Mouse (Mus musculus) effector memory CD4-positive, alpha-beta T cell, adult 7 months (primary cell): ENCODE data around the gene Stk40. TPM values are rescaled to one million over a fixed set of nuclear protein-coding genes. Genes with fewer than 3 reads are reported as not detected.

Source experiments
- polyA plus RNA-seq: library from polyadenylated mRNA; unstranded; fragments of 100-300 nt; shearing (Covaris generic); gene quantifications from one replicate; pipeline ENCODE4 v1.2.1, GENCODE M21; 2017

Gene Stk40
- 66.4 TPM for polyA plus RNA-seq

DNA sequence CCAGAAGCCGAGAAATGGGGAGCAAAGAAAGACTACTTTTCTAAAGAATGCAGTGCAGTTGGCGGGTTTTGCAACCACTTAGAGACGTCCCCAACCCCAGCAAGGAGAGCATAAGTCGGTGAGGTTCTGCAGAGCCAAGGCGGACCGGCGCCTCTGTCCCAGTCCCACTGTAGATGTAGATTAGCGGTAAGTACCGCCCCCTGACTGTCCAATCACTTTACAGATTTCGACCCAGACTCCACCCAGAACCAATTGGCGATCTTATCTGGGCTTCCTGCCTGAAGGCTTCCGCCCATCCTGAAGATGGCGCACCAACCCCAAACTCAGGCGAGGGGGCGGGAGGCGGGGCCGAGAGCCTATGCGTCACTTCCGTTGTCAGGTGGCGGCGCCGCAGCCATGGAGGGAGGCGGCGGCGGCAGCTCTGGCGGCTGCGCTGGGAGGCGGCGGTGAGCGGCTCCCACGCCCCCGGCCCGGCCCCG is at the start of gene Stk40:
Stk40 (plus strand) TSS at position 368 of the 479 bp plus-strand sequence.

DNA sequence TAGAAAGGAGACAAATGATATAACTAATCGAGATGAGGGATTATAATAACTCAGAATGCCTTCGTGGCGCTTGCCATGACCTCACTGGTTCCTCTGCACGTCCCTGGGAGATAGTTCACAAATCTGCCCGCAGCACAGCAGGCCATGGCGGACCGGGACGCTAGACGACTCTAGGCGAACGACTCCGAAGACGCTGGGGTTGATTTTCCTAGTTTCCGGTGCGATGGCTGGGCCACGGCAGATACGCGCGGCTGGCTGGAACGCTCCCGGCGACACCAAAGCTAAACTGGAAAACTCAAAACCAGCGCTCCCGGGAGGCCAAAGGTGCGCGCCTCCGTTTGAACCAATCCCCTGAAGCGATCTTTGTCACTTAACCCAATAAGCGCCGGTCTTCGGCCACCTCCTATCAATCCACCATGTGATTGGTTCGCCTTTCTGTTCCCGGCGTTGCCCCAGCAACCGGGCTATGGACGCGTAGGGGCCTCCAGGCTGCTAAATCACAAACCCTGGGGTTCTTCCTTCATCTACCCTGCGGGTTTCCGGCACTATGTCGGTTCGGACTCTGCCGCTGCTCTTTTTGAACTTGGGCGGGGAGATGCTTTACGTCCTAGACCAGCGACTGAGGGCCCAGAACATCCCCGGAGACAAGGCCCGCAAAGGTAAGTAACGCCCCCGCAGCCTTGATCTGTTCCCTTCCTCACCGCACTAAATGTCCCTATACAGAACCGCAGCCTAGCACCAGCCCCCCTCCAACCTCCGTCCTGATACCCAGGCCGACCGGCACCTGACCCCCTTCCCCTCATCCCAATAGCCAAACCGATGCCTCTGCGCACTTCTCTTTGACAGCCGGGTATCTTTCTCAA is 45.4 kb upstream of the Stk40 start, which contains the start of gene Oscp1:
Oscp1 (plus strand) TSS at position 432 of the 863 bp plus-strand sequence.

DNA sequence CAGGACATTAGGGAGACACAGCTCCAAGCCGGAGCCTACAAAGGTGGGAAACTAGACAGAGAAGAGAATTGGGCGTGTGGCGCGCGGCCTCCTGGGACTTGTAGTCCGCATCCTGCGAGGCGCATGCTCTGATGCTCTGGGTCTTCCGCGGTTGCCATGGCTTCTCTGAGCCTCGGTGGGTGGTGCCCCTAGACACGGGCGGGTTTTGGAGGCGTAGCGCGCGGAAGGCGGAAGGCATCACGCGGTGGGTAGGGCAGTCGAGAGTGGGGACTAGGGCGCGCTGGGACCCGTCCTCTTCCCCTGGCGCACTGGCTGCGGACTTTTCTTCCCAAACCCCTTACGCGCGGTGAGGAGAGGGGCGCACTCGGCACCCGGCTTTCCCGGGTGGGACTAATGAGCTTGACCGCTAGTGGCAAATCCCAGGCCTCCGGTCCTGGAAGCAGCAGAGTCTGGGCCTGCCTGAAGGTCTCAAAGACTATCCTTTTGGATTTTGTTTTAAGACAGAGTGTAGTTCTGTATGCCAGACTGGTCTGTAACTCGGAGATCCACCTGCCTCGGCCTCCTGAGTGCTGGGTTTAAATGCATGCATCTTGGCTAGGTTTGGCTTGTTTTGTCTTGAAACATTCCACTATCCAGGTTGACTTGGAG is 7.2 kb upstream of the Stk40 start, which contains the start of gene Lsm10:
Lsm10 (plus strand) TSS at position 160 of the 648 bp plus-strand sequence.

DNA sequence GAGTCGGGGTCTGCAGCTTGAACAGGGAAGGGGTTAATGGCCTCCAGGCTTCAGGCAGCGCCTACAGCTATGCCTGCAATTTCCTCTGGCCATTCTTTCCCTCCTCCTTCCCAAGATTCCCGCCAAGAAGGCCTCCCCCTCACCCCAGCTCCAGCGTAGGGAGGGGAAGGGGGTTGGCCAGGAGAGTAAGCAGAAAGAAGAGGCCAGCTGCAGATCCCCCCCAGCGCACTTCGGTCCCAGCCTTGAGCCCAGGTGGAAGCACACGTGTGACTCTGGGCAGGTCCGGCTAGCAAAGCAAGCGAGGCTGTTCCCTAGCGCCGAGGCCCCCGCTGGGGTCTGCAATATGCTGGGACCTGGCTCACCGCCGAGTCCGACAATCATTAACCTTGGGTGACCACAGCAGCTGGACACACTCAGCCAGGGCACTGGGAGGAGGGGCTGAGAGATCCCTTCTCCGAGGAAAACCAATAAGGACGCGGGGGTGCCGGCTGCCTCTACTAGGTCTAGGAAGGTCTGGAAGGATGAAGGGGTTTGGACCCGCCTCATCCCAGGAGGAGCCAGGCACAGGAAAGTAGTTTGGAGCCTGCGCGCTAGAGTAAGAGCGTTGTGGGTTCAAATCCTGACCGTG is 43.9 kb downstream of the Stk40 start, which contains the start of gene Eva1b:
Eva1b (plus strand) TSS at position 212 of the 628 bp plus-strand sequence.

DNA sequence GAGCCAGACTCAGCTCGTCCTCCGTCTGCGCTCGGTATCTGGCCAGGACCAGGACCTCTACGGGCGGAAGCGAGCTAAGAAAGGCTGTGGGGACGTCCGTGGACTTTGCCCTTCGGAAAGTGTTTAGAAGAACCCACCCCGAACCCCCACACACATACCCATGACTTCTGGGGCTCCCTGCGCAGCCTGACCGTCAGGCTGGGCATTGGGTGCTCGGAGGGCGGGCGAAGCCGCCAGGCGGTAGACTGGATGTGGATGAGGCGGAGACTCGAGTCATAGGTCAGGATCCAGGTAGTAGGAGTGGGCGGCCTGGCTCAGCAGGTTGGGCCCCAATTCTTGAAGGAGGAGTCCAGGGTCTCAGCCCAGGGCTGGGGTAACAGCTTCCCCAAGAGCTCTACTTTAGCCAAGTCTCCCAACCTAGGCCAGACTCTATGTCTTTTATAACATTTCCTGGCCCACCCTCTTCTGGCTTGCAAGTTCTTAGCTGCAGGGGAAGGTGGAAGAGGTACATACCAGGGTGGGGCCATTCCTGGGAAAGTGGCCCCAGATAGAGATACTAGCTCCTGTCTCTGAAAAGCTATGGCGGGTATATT is 59.4 kb downstream of the Stk40 start, which contains the start of gene Sh3d21:
Sh3d21 (minus strand) TSS at position 425 of the 593 bp plus-strand sequence.

Other genes with a start within 250 kb of the Stk40 start
- gene Csf3r, start 79.4 kb upstream of the Stk40 start, polyA plus RNA-seq, result 0.56 TPM
- 74.8 TPM for gene Mrps15, start 57.0 kb upstream of the Stk40 start, polyA plus RNA-seq
- 0.51 TPM for gene Oscp1, start 45.4 kb upstream of the Stk40 start, polyA plus RNA-seq
- 22.3 TPM for gene Lsm10, start 7.3 kb upstream of the Stk40 start, polyA plus RNA-seq
- gene Eva1b, start 43.8 kb downstream of the Stk40 start, polyA plus RNA-seq, result 12.7 TPM
- gene Sh3d21, start 59.5 kb downstream of the Stk40 start, polyA plus RNA-seq, result 0.73 TPM
- gene Thrap3, start 98.8 kb downstream of the Stk40 start, polyA plus RNA-seq, result 221 TPM
- gene Map7d1, start 152.4 kb downstream of the Stk40 start, polyA plus RNA-seq, result 44.2 TPM
- 65.2 TPM for gene Trappc3, start 158.4 kb downstream of the Stk40 start, polyA plus RNA-seq
- not detected for gene Col8a2, start 182.8 kb downstream of the Stk40 start, polyA plus RNA-seq
- gene Adprhl2, start 217.7 kb downstream of the Stk40 start, polyA plus RNA-seq, result 43.0 TPM
- not detected for gene Tekt2, start 221.7 kb downstream of the Stk40 start, polyA plus RNA-seq